8 mouse cellular contexts compared by ENCODE assay signal in the genomic region with DNA sequence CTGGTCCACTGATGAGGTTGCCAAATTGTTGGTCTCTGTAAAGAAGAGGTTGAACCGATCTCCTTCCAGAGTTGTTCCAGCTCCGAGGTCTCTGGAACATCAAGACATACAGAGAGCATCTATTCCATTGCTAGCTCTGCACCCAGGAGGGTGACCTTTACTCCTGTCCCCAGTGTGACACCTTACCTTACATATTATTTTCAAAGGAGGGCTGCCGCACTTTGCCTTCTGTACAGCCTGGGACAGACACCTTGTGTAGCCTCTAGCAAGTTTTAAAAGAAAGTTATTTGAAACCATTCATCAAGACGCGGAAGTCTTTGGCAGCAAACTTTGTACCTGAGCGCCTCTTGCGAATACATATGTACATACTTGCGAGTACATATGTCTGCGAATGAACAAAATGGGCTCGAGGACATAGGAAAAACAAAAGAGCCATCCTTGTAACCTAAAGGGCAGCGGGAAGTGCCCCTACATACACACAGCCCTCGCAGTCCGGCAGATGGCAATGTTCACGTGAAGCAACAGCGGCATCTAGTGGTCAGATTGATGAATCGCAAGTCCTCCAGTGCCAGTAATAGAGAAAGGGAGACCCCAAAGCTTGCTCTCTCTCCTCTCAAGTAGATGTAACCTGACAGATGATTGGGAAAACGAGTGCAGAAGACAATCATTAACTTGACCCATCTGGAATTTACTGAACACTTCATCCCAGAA.
DNase-seq lines count a peak whose midpoint lies in the region; ATAC-seq and TF ChIP-seq lines count a peak whose summit lies in the region.

No protein-coding gene starts in this region.

- H3K36me3 ChIP-seq in kidney, embryonic 14.5 days (ENCODE audit: control insufficient read depth, insufficient read depth, low read length) = no peaks in the 10 kb centered on the region
- H3K36me3 ChIP-seq in liver, embryonic 13.5 days = no peaks in the 10 kb centered on the region
- H3K36me3 ChIP-seq in testis, adult 2 months (ENCODE audit: control insufficient read depth, insufficient read depth, low read length) = no peaks in the 10 kb centered on the region

- DNase-seq in CD8-positive naive resting alpha-beta T cell, adult 2 months (ENCODE audit: low read depth in 2 of 2, low spot score in 2 of 2) = peak; percentile 47 to 56
- DNase-seq in adrenal gland, adult 2 months = peak; percentile 49
- peak; percentile 93 for DNase-seq in embryo, embryonic 10 days (ENCODE audit: low spot score)
- peak; percentile 18 to 29 for DNase-seq in gastrocnemius, postnatal 36 days
- peak; percentile 10 for DNase-seq in liver, embryonic 13.5 days
- peak; percentile 75 for DNase-seq in neural tube, embryonic 10.5 days (ENCODE audit: extremely low spot score, low spot score)

- H3K4me2 ChIP-seq in kidney, embryonic 14.5 days (replicated peaks; ENCODE audit: low read depth, low read length) = no peak overlapping the region
- no peak overlapping the region for H3K4me2 ChIP-seq in liver, embryonic 13.5 days

- no peak overlapping the region for H3K27ac ChIP-seq in kidney, embryonic 14.5 days (ENCODE audit: low read depth, low read length)
- no peak overlapping the region for H3K27ac ChIP-seq in liver, embryonic 13.5 days
- no peak overlapping the region for H3K27ac ChIP-seq in testis, adult 2 months (ENCODE audit: control insufficient read depth, insufficient read depth, low read depth, low read length)

- intact Hi-C loops in gastrocnemius, postnatal 36 days (cut with DNase I) = loop anchor here (10.0 kb wide), 2 partner anchors 131 to 321 kb away; no protein-coding TSS in a partner anchor

- 24% methylated on average over 17 of the region's 17 CpGs for WGBS in kidney, embryonic 14.5 days
- 23% methylated on average over 17 of the region's 17 CpGs for WGBS in liver, embryonic 13.5 days (ENCODE audit: insufficient replicate concordance)

- TF ChIP-seq POLR2A in testis, adult 2 months (IDR thresholded peaks at IDR 0.05; ENCODE audit: control insufficient read depth, low read depth, low read length) = no peak

- peak; percentile 32; the same call in 1 of the 2 replicates for ATAC-seq in kidney, embryonic 14.5 days (ENCODE audit: low FRiP score, low TSS enrichment)
- 0 out of 2 replicates have a peak, but pooled peaks have one; percentile 45 for ATAC-seq in liver, embryonic 13.5 days (ENCODE audit: low read depth)

- no peaks in the 10 kb centered on the region for H3K9me3 ChIP-seq in kidney, embryonic 14.5 days (ENCODE audit: control insufficient read depth, low read length)
- no peaks in the 10 kb centered on the region for H3K9me3 ChIP-seq in liver, embryonic 13.5 days (replicated peaks)

- H3K4me1 ChIP-seq in kidney, embryonic 14.5 days (ENCODE audit: control insufficient read depth, insufficient read depth, low read length) = no peaks in the 10 kb centered on the region
- no peaks in the 10 kb centered on the region for H3K4me1 ChIP-seq in liver, embryonic 13.5 days (replicated peaks)
- H3K4me1 ChIP-seq in testis, adult 2 months (ENCODE audit: control insufficient read depth, insufficient read depth, low read length) = peaks cover 11% of the 10 kb centered on the region

- H3K4me3 ChIP-seq in kidney, embryonic 14.5 days (ENCODE audit: low read length) = no peak overlapping the region
- H3K4me3 ChIP-seq in liver, embryonic 13.5 days (replicated peaks) = no peak overlapping the region
- no peak overlapping the region for H3K4me3 ChIP-seq in testis, adult 2 months (ENCODE audit: control insufficient read depth, low read depth, low read length)

- H3K27me3 ChIP-seq in kidney, embryonic 14.5 days (ENCODE audit: control insufficient read depth, insufficient read depth, low read length) = no peaks in the 10 kb centered on the region; the same call in 1 of the 2 replicates
- H3K27me3 ChIP-seq in liver, embryonic 13.5 days = no peaks in the 10 kb centered on the region
- no peaks in the 10 kb centered on the region for H3K27me3 ChIP-seq in testis, adult 2 months (ENCODE audit: control insufficient read depth, insufficient read depth, low read length)

- peak; percentile 96 for TF ChIP-seq CTCF in testis, adult 2 months (IDR thresholded peaks at IDR 0.05; ENCODE audit: control insufficient read depth, insufficient read depth, insufficient replicate concordance, low read depth, low read length)

- H3K9ac ChIP-seq in kidney, embryonic 14.5 days (ENCODE audit: low read depth, low read length) = no peak overlapping the region
- H3K9ac ChIP-seq in liver, embryonic 13.5 days = no peak overlapping the region

Comparison
In these comparisons a context has a peak if more than half of its experiments do, and no peak if none do; other contexts are left out.
1. DNase-seq: peak in every context shown above with its lines; median percentile 93 in embryo, embryonic 10 days; 75 in neural tube, embryonic 10.5 days; 52 in CD8-positive naive resting alpha-beta T cell, adult 2 months; 49 in adrenal gland, adult 2 months; 24 in gastrocnemius, postnatal 36 days; 10 in liver, embryonic 13.5 days.